Mouse (Mus musculus) cortical plate, adult 2 months (tissue): ENCODE measurements around the gene Dnase1l3.

Experiments used
- CTCF ChIP-seq: fragments of 200-500 bp; IDR thresholded peaks from 2 replicates; pipeline ENCODE4 v1.5.1; 2011; ENCODE audit warnings: mild to moderate bottlenecking, control low read depth, low read length; ENCODE audit not compliant: insufficient read depth; ENCODE audit errors: extremely low read depth
- POLR2A ChIP-seq: fragments of 200-500 bp; IDR thresholded peaks from 2 replicates; pipeline ENCODE4 v1.6.1; 2011; ENCODE audit warnings: mild to moderate bottlenecking, low read length, control low read depth; ENCODE audit not compliant: insufficient read depth; ENCODE audit errors: extremely low read depth

DNA sequence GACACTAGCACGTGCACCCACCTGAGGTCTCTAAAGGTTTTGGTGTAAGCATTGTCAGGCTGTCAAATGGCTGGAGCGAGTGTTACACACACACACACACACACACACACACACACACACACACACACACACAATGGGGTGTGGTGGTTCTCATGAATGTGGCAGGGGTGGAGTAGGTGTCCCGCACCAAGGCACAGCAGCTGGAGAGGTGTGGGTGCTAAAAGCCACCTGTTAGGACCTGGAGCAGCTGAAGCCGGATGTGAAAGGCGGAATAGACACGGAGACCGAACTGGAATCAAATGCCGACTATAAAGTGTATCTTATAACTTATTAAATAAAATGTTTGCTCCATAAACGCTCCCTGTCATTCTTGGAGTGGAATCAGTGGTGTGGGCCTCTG, 43.1 kb downstream of the Dnase1l3 start:
- TF ChIP-seq CTCF (no peak), POLR2A (no peak)
